Mouse (Mus musculus): ENCODE data around the gene Zfp759. TPM values are rescaled to one million over a fixed set of nuclear protein-coding genes. Genes with fewer than 3 reads are reported as not detected.
"Not testable (repeated sequence)": the region's sequence is repeated elsewhere in the genome, so short reads cannot be mapped to it uniquely, and the experiment has no call there.

Zfp759 gene
- not detected in 2 replicates for polyA plus RNA-seq (2012; ENCODE audit: insufficient read depth, insufficient read length, low replicate concordance, missing spikeins)

- H3K4me3 ChIP-seq (ENCODE audit: insufficient read depth, low read depth, low read length); H3K4me1 ChIP-seq (ENCODE audit: control insufficient read depth, insufficient read depth, low read length); H3K27ac ChIP-seq (ENCODE audit: insufficient read depth, low read depth, low read length): not testable (repeated sequence)
These were observed at the start of gene Zfp759 for GRCm38 (mm10) chr13:67121360-67121759. Gene Zfp759, plus strand, starts transcription at chr13:67121660.

- Histone ChIP-seq H3K4me1 (ENCODE audit: control insufficient read depth, insufficient read depth, low read length) (no peaks in the 10 kb centered on the region), H3K4me3 (ENCODE audit: insufficient read depth, low read depth, low read length) (no peak overlapping the region), H3K27ac (ENCODE audit: insufficient read depth, low read depth, low read length) (no peak overlapping the region)
- no peak for TF ChIP-seq CTCF (IDR thresholded peaks at IDR 0.05; ENCODE audit: insufficient read depth, low read depth, low read length)
- no peak for TF ChIP-seq POLR2A (IDR thresholded peaks at IDR 0.05; ENCODE audit: insufficient read depth, low read depth, low read length)
- WGBS, result 90% methylated on average over 2 of the region's 2 CpGs
These were observed 48.7 kb upstream of the Zfp759 start for GRCm38 (mm10) chr13:67072786-67073185.

- no peaks in the 10 kb centered on the region for H3K4me1 ChIP-seq (ENCODE audit: control insufficient read depth, insufficient read depth, low read length)
- no peak overlapping the region for H3K27ac ChIP-seq (ENCODE audit: insufficient read depth, low read depth, low read length)
- TF ChIP-seq POLR2A (IDR thresholded peaks at IDR 0.05; ENCODE audit: insufficient read depth, low read depth, low read length), result no peak
- no peak for TF ChIP-seq CTCF (IDR thresholded peaks at IDR 0.05; ENCODE audit: insufficient read depth, low read depth, low read length)
- 98% methylated on average over 2 of the region's 2 CpGs for WGBS
- no peak overlapping the region for H3K4me3 ChIP-seq (ENCODE audit: insufficient read depth, low read depth, low read length)
These were observed 44.2 kb upstream of the Zfp759 start for GRCm38 (mm10) chr13:67077244-67077643.

GRCm38 (mm10) chr13:67081142-67081713 is 40.2 kb upstream of the Zfp759 start:
- Histone ChIP-seq H3K27ac (ENCODE audit: insufficient read depth, low read depth, low read length) (peak overlapping the region; percentile 78; the same call in 1 of the 2 replicates), H3K4me1 (ENCODE audit: control insufficient read depth, insufficient read depth, low read length) (no peaks in the 10 kb centered on the region), H3K4me3 (ENCODE audit: insufficient read depth, low read depth, low read length) (peak overlapping the region; percentile 69)
- TF ChIP-seq POLR2A (IDR thresholded peaks at IDR 0.05; ENCODE audit: insufficient read depth, low read depth, low read length) (peak; percentile 12; the same call in 1 of the 2 replicates), CTCF (IDR thresholded peaks at IDR 0.05; ENCODE audit: insufficient read depth, low read depth, low read length) (no peak)
- 1% methylated on average over 24 of the region's 24 CpGs for WGBS

- H3K27ac ChIP-seq (ENCODE audit: insufficient read depth, low read depth, low read length), result peak overlapping the region; percentile 78
- WGBS, result 100% methylated on average over 1 of the region's 1 CpGs
- H3K4me1 ChIP-seq (ENCODE audit: control insufficient read depth, insufficient read depth, low read length), result no peaks in the 10 kb centered on the region
- no peak for TF ChIP-seq CTCF (IDR thresholded peaks at IDR 0.05; ENCODE audit: insufficient read depth, low read depth, low read length)
- no peak for TF ChIP-seq POLR2A (IDR thresholded peaks at IDR 0.05; ENCODE audit: insufficient read depth, low read depth, low read length)
- no peak overlapping the region for H3K4me3 ChIP-seq (ENCODE audit: insufficient read depth, low read depth, low read length)
These were observed 39.5 kb upstream of the Zfp759 start for GRCm38 (mm10) chr13:67081946-67082345.

GRCm38 (mm10) chr13:67090154-67090553 is 31.3 kb upstream of the Zfp759 start:
- H3K4me3 ChIP-seq (ENCODE audit: insufficient read depth, low read depth, low read length), result no peak overlapping the region
- no peaks in the 10 kb centered on the region for H3K4me1 ChIP-seq (ENCODE audit: control insufficient read depth, insufficient read depth, low read length)
- 85% methylated on average over 1 of the region's 1 CpGs for WGBS

GRCm38 (mm10) chr13:67097876-67098275 is 23.6 kb upstream of the Zfp759 start, which contains the start of gene Zfp708:
Gene Zfp708, minus strand, starts transcription at chr13:67097976.
- WGBS, result 90% methylated on average over 10 of the region's 10 CpGs

More at GRCm38 (mm10) chr13:67090154-67090553, 31.3 kb upstream of the Zfp759 start:
- no peak overlapping the region for H3K27ac ChIP-seq (ENCODE audit: insufficient read depth, low read depth, low read length)
- TF ChIP-seq POLR2A (IDR thresholded peaks at IDR 0.05; ENCODE audit: insufficient read depth, low read depth, low read length) (no peak), CTCF (IDR thresholded peaks at IDR 0.05; ENCODE audit: insufficient read depth, low read depth, low read length) (no peak)

GRCm38 (mm10) chr13:67107681-67108080 is 13.8 kb upstream of the Zfp759 start:
- H3K4me3 ChIP-seq (ENCODE audit: insufficient read depth, low read depth, low read length), result peak overlapping the region; percentile 98
- 61% methylated on average over 9 of the region's 9 CpGs for WGBS
- TF ChIP-seq POLR2A (IDR thresholded peaks at IDR 0.05; ENCODE audit: insufficient read depth, low read depth, low read length), result no peak
- TF ChIP-seq CTCF (IDR thresholded peaks at IDR 0.05; ENCODE audit: insufficient read depth, low read depth, low read length), result no peak
- H3K27ac ChIP-seq (ENCODE audit: insufficient read depth, low read depth, low read length), result peak overlapping the region; percentile 87
- no peaks in the 10 kb centered on the region; the same call in 1 of the 2 replicates for H3K4me1 ChIP-seq (ENCODE audit: control insufficient read depth, insufficient read depth, low read length)

More at GRCm38 (mm10) chr13:67097876-67098275, 23.6 kb upstream of the Zfp759 start, which contains the start of gene Zfp708:
- Histone ChIP-seq H3K4me3 (ENCODE audit: insufficient read depth, low read depth, low read length) (no peak within 1 kb of the TSS), H3K27ac (ENCODE audit: insufficient read depth, low read depth, low read length) (no peak within 1 kb of the TSS), H3K4me1 (ENCODE audit: control insufficient read depth, insufficient read depth, low read length) (no peaks in the 10 kb centered on the region)
- no peak for TF ChIP-seq POLR2A (IDR thresholded peaks at IDR 0.05; ENCODE audit: insufficient read depth, low read depth, low read length)
- no peak for TF ChIP-seq CTCF (IDR thresholded peaks at IDR 0.05; ENCODE audit: insufficient read depth, low read depth, low read length)

GRCm38 (mm10) chr13:67108194-67108820 is 13.2 kb upstream of the Zfp759 start, which contains the start of gene Gm28557:
Gene Gm28557, minus strand, starts transcription at chr13:67108604.
- no peaks in the 10 kb centered on the region; the same call in 1 of the 2 replicates for H3K4me1 ChIP-seq (ENCODE audit: control insufficient read depth, insufficient read depth, low read length)
- under 1% methylated on average over 17 of the region's 17 CpGs for WGBS
- peak within 1 kb of the TSS; percentile 98 for H3K4me3 ChIP-seq (ENCODE audit: insufficient read depth, low read depth, low read length)
- H3K27ac ChIP-seq (ENCODE audit: insufficient read depth, low read depth, low read length), result peak within 1 kb of the TSS; percentile 87
- TF ChIP-seq CTCF (IDR thresholded peaks at IDR 0.05; ENCODE audit: insufficient read depth, low read depth, low read length) (no peak), POLR2A (IDR thresholded peaks at IDR 0.05; ENCODE audit: insufficient read depth, low read depth, low read length) (0 out of 2 replicates have a peak, but pooled peaks have one; percentile 23)
